Mouse (Mus musculus) cerebellum, postnatal 36 days (tissue): ENCODE data around the gene Nol7.

Experiments
- DNase-seq, 2 experiments: peaks; one replicate each; pipeline ENCODE4 v3.0.0; 2021 to 2022; ENCODE audit warnings: mixed read lengths in 2 of 2

The Nol7 gene

GRCm38 (mm10) chr13:43398297-43399080, at the start of gene Nol7:
TSS of gene Nol7 (plus strand) at chr13:43398390.
- peak; percentile 97 to 98 for DNase-seq

GRCm38 (mm10) chr13:43349376-43349775, 48.8 kb upstream of the Nol7 start:
- no peak for DNase-seq

GRCm38 (mm10) chr13:43350489-43351169, 47.6 kb upstream of the Nol7 start:
- no peak for DNase-seq

GRCm38 (mm10) chr13:43353356-43353755, 44.8 kb upstream of the Nol7 start:
- DNase-seq: no peak

GRCm38 (mm10) chr13:43354362-43354761, 43.8 kb upstream of the Nol7 start:
- DNase-seq: no peak

GRCm38 (mm10) chr13:43356346-43357125, 41.7 kb upstream of the Nol7 start:
- DNase-seq: peak; percentile 41 to 49

- DNase-seq: no peak
These were observed 37.7 kb upstream of the Nol7 start for GRCm38 (mm10) chr13:43360534-43360933.

- DNase-seq: no peak
These were observed 35.8 kb upstream of the Nol7 start for GRCm38 (mm10) chr13:43362353-43362752.

GRCm38 (mm10) chr13:43364985-43365824, 33.0 kb upstream of the Nol7 start, which contains the start of gene Sirt5:
TSS of gene Sirt5 (plus strand) at chr13:43365496.
- DNase-seq: peak; percentile 92 to 93

GRCm38 (mm10) chr13:43365825-43366184, 32.4 kb upstream of the Nol7 start:
- peak in 1 of 2 experiments; percentile 20 for DNase-seq

GRCm38 (mm10) chr13:43370063-43370462, 28.1 kb upstream of the Nol7 start:
- no peak for DNase-seq

- no peak for DNase-seq
These were observed 25.3 kb upstream of the Nol7 start for GRCm38 (mm10) chr13:43372892-43373291.

GRCm38 (mm10) chr13:43374205-43374604, 24.0 kb upstream of the Nol7 start:
- no peak for DNase-seq

GRCm38 (mm10) chr13:43374918-43375432, 23.2 kb upstream of the Nol7 start:
- no peak for DNase-seq

- DNase-seq: no peak
These were observed 18.2 kb upstream of the Nol7 start for GRCm38 (mm10) chr13:43379989-43380388.

- DNase-seq: no peak
These were observed 12.9 kb upstream of the Nol7 start for GRCm38 (mm10) chr13:43385321-43385720.

- DNase-seq: no peak
These were observed 392 bp upstream of the Nol7 start for GRCm38 (mm10) chr13:43397700-43398296.

GRCm38 (mm10) chr13:43399576-43399975, 1.4 kb downstream of the Nol7 start:
- DNase-seq: no peak

GRCm38 (mm10) chr13:43412311-43412710, 14.1 kb downstream of the Nol7 start:
- DNase-seq: no peak

GRCm38 (mm10) chr13:43413611-43414010, 15.4 kb downstream of the Nol7 start:
- DNase-seq: no peak

- DNase-seq: no peak
These were observed 17.1 kb downstream of the Nol7 start for GRCm38 (mm10) chr13:43415249-43415648.

GRCm38 (mm10) chr13:43428436-43428835, 30.2 kb downstream of the Nol7 start:
- no peak for DNase-seq
